Mouse (Mus musculus): Measurements from ENCODE around the gene Slc2a13.

DNA sequence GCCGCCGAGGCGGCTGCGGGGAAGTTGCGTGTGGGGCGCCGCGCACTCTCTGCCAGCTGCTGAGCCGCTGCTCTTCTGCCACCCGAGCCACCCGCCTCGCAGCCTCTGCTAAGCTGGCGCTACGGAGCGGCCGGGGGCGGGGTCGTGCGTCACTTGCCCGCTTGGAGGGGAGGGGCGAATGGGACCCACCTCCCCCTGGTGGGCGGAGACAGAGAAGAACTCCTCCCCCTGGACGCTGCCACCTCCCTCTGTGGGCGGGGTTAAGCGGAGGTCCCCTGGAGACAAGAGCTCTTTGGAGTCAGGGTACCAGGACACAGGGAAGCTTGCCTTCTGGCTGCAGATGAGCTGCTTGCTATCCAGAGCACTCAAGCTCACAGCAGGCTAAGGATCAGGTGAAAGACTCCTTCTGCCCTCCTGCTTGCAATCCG lies at the start of gene Slc2a13:
- TF ChIP-seq CTCF (IDR thresholded peaks at IDR 0.05; ENCODE audit: borderline replicate concordance, insufficient read depth, low read length) = no peak
- TF ChIP-seq POLR2A (IDR thresholded peaks at IDR 0.05; ENCODE audit: low read depth, low read length) = peak; percentile 85

Data from embryonic fibroblast, embryonic 13.5 days (primary cell).